Mouse (Mus musculus): ENCODE data around the gene Arhgef7. TPM values are rescaled to one million over a fixed set of nuclear protein-coding genes. Genes with fewer than 3 reads are reported as not detected.
A peak's percentile ranks its signal among the peaks of the same experiment; 100 is the strongest.
"Not testable (repeated sequence)": the region's sequence is repeated elsewhere in the genome, so short reads cannot be mapped to it uniquely, and the experiment has no call there.

Arhgef7 gene
- total and polyA plus RNA-seq, 2 experiments from 2014 or later, result 54.3 to 87.5 TPM

GRCm38 (mm10) chr8:11843677-11844315 lies 116.3 kb downstream of the Arhgef7 start:
- H3K27ac ChIP-seq (ENCODE audit: low read depth, low read length), result no peak overlapping the region
- 0 out of 2 replicates have a peak, but pooled peaks have one; percentile 39 for ATAC-seq (ENCODE audit: low FRiP score)
- 54% methylated on average over 13 of the region's 13 CpGs for WGBS

GRCm38 (mm10) chr8:11844316-11844685 lies 116.8 kb downstream of the Arhgef7 start:
- H3K9me3 ChIP-seq (ENCODE audit: low read length), result no peaks in the 10 kb centered on the region
- ATAC-seq (ENCODE audit: low FRiP score) (no peak), DNase-seq (ENCODE audit: low spot score) (no peak)
- H3K27me3 ChIP-seq (ENCODE audit: insufficient read depth, low read length), result no peaks in the 10 kb centered on the region
- H3K4me1 ChIP-seq (ENCODE audit: insufficient read depth, low read length), result 0 out of 2 replicates have a peak, but pooled peaks cover 5% of the 10 kb centered on the region
- 77% methylated on average over 7 of the region's 7 CpGs for WGBS
- H3K4me3 ChIP-seq (ENCODE audit: low read depth, low read length), result no peak overlapping the region
- H3K27ac ChIP-seq (ENCODE audit: low read depth, low read length), result no peak overlapping the region
- H3K4me2 ChIP-seq (ENCODE audit: low read depth, low read length, poor library complexity, severe bottlenecking), result no peak overlapping the region
- H3K9ac ChIP-seq (replicated peaks; ENCODE audit: low read length, poor library complexity, severe bottlenecking), result no peak overlapping the region
- no peaks in the 10 kb centered on the region for H3K36me3 ChIP-seq (ENCODE audit: insufficient read depth, low read length)
- TF ChIP-seq CTCF (IDR thresholded peaks at IDR 0.05), result no peak

More at GRCm38 (mm10) chr8:11843677-11844315, 116.3 kb downstream of the Arhgef7 start:
- Histone ChIP-seq H3K9ac (replicated peaks; ENCODE audit: low read length, poor library complexity, severe bottlenecking) (no peak overlapping the region), H3K4me1 (ENCODE audit: insufficient read depth, low read length) (0 out of 2 replicates have a peak, but pooled peaks cover 5% of the 10 kb centered on the region), H3K9me3 (ENCODE audit: low read length) (no peaks in the 10 kb centered on the region), H3K36me3 (ENCODE audit: insufficient read depth, low read length) (no peaks in the 10 kb centered on the region), H3K27me3 (ENCODE audit: insufficient read depth, low read length) (no peaks in the 10 kb centered on the region), H3K4me3 (ENCODE audit: low read depth, low read length) (no peak overlapping the region), H3K4me2 (ENCODE audit: low read depth, low read length, poor library complexity, severe bottlenecking) (no peak overlapping the region)
- DNase-seq (ENCODE audit: low spot score), result no peak
- no peak for TF ChIP-seq CTCF (IDR thresholded peaks at IDR 0.05)

DNA sequence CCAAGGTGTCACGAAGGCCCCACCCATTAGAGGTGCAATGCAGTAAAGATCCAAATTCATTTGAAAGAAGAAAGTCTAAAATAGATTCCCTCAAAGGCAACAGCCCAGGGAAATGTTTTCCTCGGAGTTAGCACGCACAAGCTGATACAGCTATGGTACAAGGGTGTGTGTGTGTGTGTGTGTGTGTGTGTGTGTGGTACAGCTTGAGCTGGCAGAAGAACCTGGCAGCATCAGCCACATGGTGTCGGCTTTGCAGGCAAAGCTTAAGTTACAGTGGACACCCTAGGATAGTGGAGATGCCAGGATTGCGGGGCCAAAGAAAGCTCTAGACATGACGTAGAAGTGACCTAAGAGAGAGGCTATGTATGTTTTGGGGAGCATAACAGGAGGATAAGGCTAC lies 119.3 kb downstream of the Arhgef7 start:
- DNase-seq (ENCODE audit: low spot score) (no peak), ATAC-seq (ENCODE audit: low FRiP score) (no peak)
- WGBS, result 95% methylated on average over 6 of the region's 6 CpGs
- TF ChIP-seq CTCF (IDR thresholded peaks at IDR 0.05), result no peak
- Histone ChIP-seq H3K9ac (replicated peaks; ENCODE audit: low read length, poor library complexity, severe bottlenecking) (no peak overlapping the region), H3K36me3 (ENCODE audit: insufficient read depth, low read length) (no peaks in the 10 kb centered on the region), H3K9me3 (ENCODE audit: low read length) (no peaks in the 10 kb centered on the region), H3K27me3 (ENCODE audit: insufficient read depth, low read length) (no peaks in the 10 kb centered on the region), H3K4me3 (ENCODE audit: low read depth, low read length) (no peak overlapping the region), H3K27ac (ENCODE audit: low read depth, low read length) (no peak overlapping the region), H3K4me2 (ENCODE audit: low read depth, low read length, poor library complexity, severe bottlenecking) (no peak overlapping the region), H3K4me1 (ENCODE audit: insufficient read depth, low read length) (0 out of 2 replicates have a peak, but pooled peaks cover 4% of the 10 kb centered on the region)

DNA sequence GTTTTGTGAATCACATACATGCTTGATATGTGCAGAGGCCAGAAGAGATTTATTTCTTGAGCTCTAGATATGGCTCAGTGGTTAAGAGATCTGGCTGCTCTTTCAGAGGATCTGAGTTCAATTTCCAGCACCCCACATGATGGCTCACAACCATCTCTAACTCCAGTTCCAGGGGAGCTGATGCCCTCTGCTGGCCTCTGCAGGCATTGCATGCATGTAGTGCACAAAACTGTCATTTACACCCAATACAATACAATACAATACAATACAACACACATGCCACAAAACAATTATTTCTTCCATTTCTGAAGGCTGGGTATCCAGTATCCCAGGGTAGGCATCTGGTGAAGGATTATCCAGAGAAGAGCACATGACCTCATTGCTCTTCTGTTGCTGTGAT lies 140.3 kb downstream of the Arhgef7 start:
- Histone ChIP-seq H3K27ac (ENCODE audit: low read depth, low read length) (no peak overlapping the region), H3K9ac (replicated peaks; ENCODE audit: low read length, poor library complexity, severe bottlenecking) (no peak overlapping the region), H3K36me3 (ENCODE audit: insufficient read depth, low read length) (no peaks in the 10 kb centered on the region), H3K4me3 (ENCODE audit: low read depth, low read length) (no peak overlapping the region), H3K27me3 (ENCODE audit: insufficient read depth, low read length) (no peaks in the 10 kb centered on the region), H3K4me2 (ENCODE audit: low read depth, low read length, poor library complexity, severe bottlenecking) (no peak overlapping the region), H3K9me3 (ENCODE audit: low read length) (no peaks in the 10 kb centered on the region), H3K4me1 (ENCODE audit: insufficient read depth, low read length) (no peaks in the 10 kb centered on the region)
- ATAC-seq (ENCODE audit: low FRiP score), result no peak
- no peak for DNase-seq (ENCODE audit: low spot score)
- TF ChIP-seq CTCF (IDR thresholded peaks at IDR 0.05), result peak; percentile 43

- DNase-seq (ENCODE audit: low spot score); H3K9me3 ChIP-seq (ENCODE audit: low read length); ATAC-seq (ENCODE audit: low FRiP score); H3K27ac ChIP-seq (ENCODE audit: low read depth, low read length); H3K9ac ChIP-seq (replicated peaks; ENCODE audit: low read length, poor library complexity, severe bottlenecking); H3K27me3 ChIP-seq (ENCODE audit: insufficient read depth, low read length); H3K4me2 ChIP-seq (ENCODE audit: low read depth, low read length, poor library complexity, severe bottlenecking); H3K36me3 ChIP-seq (ENCODE audit: insufficient read depth, low read length); H3K4me3 ChIP-seq (ENCODE audit: low read depth, low read length); H3K4me1 ChIP-seq (ENCODE audit: insufficient read depth, low read length): not testable (repeated sequence)
- WGBS, result 90% methylated on average over 6 of the region's 6 CpGs
Observed at GRCm38 (mm10) chr8:11874227-11874626, 146.7 kb downstream of the Arhgef7 start.

DNA sequence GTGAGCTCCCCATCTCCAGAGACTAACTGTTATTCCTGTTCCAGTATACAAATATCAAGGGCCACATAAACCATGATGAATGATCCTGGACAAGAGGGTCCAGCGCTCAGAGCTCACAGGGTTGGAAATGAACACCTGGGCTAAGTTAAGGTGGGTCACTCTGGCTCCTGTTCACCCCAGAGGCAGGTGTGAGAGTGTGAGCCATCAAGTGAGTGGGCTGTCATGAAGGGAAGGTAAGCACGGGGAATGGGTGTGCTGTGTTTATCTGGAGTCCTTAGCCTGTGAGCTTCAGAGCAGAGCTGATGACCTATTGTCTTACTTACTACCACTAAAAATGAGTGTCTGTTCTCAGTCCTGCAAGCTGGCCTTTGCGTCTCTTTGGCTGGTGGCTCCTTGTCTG lies 157.1 kb downstream of the Arhgef7 start:
- no peak for DNase-seq (ENCODE audit: low spot score)
- H3K4me1 ChIP-seq (ENCODE audit: insufficient read depth, low read length), result peaks cover 11% of the 10 kb centered on the region; the same call in 1 of the 2 replicates
- no peaks in the 10 kb centered on the region for H3K27me3 ChIP-seq (ENCODE audit: insufficient read depth, low read length)
- 92% methylated on average over 3 of the region's 3 CpGs for WGBS
- H3K9ac ChIP-seq (replicated peaks; ENCODE audit: low read length, poor library complexity, severe bottlenecking), result no peak overlapping the region
- H3K4me3 ChIP-seq (ENCODE audit: low read depth, low read length), result no peak overlapping the region
- no peak overlapping the region for H3K4me2 ChIP-seq (ENCODE audit: low read depth, low read length, poor library complexity, severe bottlenecking)
- H3K27ac ChIP-seq (ENCODE audit: low read depth, low read length), result no peak overlapping the region
- H3K9me3 ChIP-seq (ENCODE audit: low read length), result no peaks in the 10 kb centered on the region; the same call in 1 of the 2 replicates
- TF ChIP-seq CTCF (IDR thresholded peaks at IDR 0.05), result no peak
- no peaks in the 10 kb centered on the region for H3K36me3 ChIP-seq (ENCODE audit: insufficient read depth, low read length)
- no peak for ATAC-seq (ENCODE audit: low FRiP score)

Other genes with a start within 250 kb of the Arhgef7 start
- 0.28 and 0.60 TPM in 2 replicates for gene Rab20, start 249.0 kb upstream of the Arhgef7 start, total RNA-seq (2014; rRNA removed)
- 0.58 and 0.72 TPM in 2 replicates for gene Rab20, start 249.0 kb upstream of the Arhgef7 start, polyA plus RNA-seq (2015; fragmentation: Nextera tagmentation; extraction: Ambion mirVana)
- 88.6 and 89.7 TPM in 2 replicates for gene Naxd, start 230.2 kb upstream of the Arhgef7 start, total RNA-seq (2014; rRNA removed)
- 106 and 118 TPM in 2 replicates for gene Naxd, start 230.2 kb upstream of the Arhgef7 start, polyA plus RNA-seq (2015; fragmentation: Nextera tagmentation; extraction: Ambion mirVana)
- 35.5 and 39.3 TPM in 2 replicates for gene Cars2, start 176.9 kb upstream of the Arhgef7 start, total RNA-seq (2014; rRNA removed)
- 19.5 and 20.1 TPM in 2 replicates for gene Cars2, start 176.9 kb upstream of the Arhgef7 start, polyA plus RNA-seq (2015; fragmentation: Nextera tagmentation; extraction: Ambion mirVana)
- gene Ing1, start 172.2 kb upstream of the Arhgef7 start, total RNA-seq (2014; rRNA removed), result 17.8 and 20.7 TPM in 2 replicates
- gene Ing1, start 172.2 kb upstream of the Arhgef7 start, polyA plus RNA-seq (2015; fragmentation: Nextera tagmentation; extraction: Ambion mirVana), result 36.2 and 39.0 TPM in 2 replicates
- 126 and 127 TPM in 2 replicates for gene Ankrd10, start 92.0 kb upstream of the Arhgef7 start, total RNA-seq (2014; rRNA removed)
- gene Ankrd10, start 92.0 kb upstream of the Arhgef7 start, polyA plus RNA-seq (2015; fragmentation: Nextera tagmentation; extraction: Ambion mirVana), result 75.1 and 86.0 TPM in 2 replicates
- not detected in 2 replicates for gene 1700016D06Rik, start 26.7 kb upstream of the Arhgef7 start, total RNA-seq (2014; rRNA removed)
- 0.47 and 0.48 TPM in 2 replicates for gene 1700016D06Rik, start 26.7 kb upstream of the Arhgef7 start, polyA plus RNA-seq (2015; fragmentation: Nextera tagmentation; extraction: Ambion mirVana)
- not detected in 2 replicates for gene Tex29, start 112.8 kb downstream of the Arhgef7 start, total RNA-seq (2014; rRNA removed)
- 0.43 TPM in 1 of 2 replicates, not detected in the other for gene Tex29, start 112.8 kb downstream of the Arhgef7 start, polyA plus RNA-seq (2015; fragmentation: Nextera tagmentation; extraction: Ambion mirVana)

All from midbrain, postnatal 0 days (tissue).